Mouse (Mus musculus) lung, embryonic 14.5 days (tissue): ENCODE measurements around the gene Hdac7. TPM values are rescaled to one million over a fixed set of nuclear protein-coding genes. Genes with fewer than 3 reads are reported as not detected.

Source experiments
- ATAC-seq: fragments of 200-750 bp; cut with Nextera tagmentation; 2 replicates; pipeline ENCODE4 v1.8.0; 2017; ENCODE audit warnings: mild to moderate bottlenecking, moderate TSS enrichment, moderate library complexity; ENCODE audit not compliant: insufficient read depth
- DNase-seq: peaks from one replicate; pipeline ENCODE4 v3.0.0-alpha.2; 2015
- H3K27ac ChIP-seq: fragments of 300-500 bp; sonication (generic); 2 replicates; pipeline ENCODE4 v1.5.1; 2014; ENCODE audit warnings: low read depth, mild to moderate bottlenecking, moderate library complexity
- H3K27me3 ChIP-seq: fragments of 300-500 bp; sonication (generic); 2 replicates; pipeline ENCODE4 v1.6.1; 2014; ENCODE audit warnings: low read length, control low read depth; ENCODE audit not compliant: insufficient read depth
- H3K36me3 ChIP-seq: fragments of 300-500 bp; sonication (generic); 2 replicates; pipeline ENCODE4 v1.6.1; 2014; ENCODE audit warnings: control low read depth; ENCODE audit not compliant: insufficient read depth
- H3K4me1 ChIP-seq: fragments of 300-500 bp; sonication (generic); 2 replicates; pipeline ENCODE4 v1.6.1; 2014; ENCODE audit warnings: antibody characterized with exemption, control low read depth; ENCODE audit not compliant: insufficient read depth
- H3K4me2 ChIP-seq: fragments of 300-500 bp; sonication (generic); 2 replicates; pipeline ENCODE4 v1.6.1; 2014; ENCODE audit warnings: mild to moderate bottlenecking
- H3K4me3 ChIP-seq: fragments of 300-500 bp; sonication (generic); 2 replicates; pipeline ENCODE4 v1.5.1; 2014; ENCODE audit warnings: low read depth, low read length
- H3K9ac ChIP-seq: fragments of 300-500 bp; sonication (generic); 2 replicates; pipeline ENCODE4 v1.6.1; 2014
- H3K9me3 ChIP-seq: fragments of 300-500 bp; sonication (generic); 2 replicates; pipeline ENCODE4 v1.6.1; 2016; ENCODE audit warnings: low read depth, low read length, control low read depth
- CTCF ChIP-seq: IDR thresholded peaks from 2 replicates; pipeline ENCODE4 v1.5.1; 2016; ENCODE audit warnings: antibody characterized with exemption, low read depth
- WGBS: fragments of 180-500 bp; shearing (Covaris S2); extraction: QIAGEN DNeasy Blood & Tissue Kit; methylation state at CpG from one replicate; pipeline ENCODE4 v1.1.7; 2014; 5-methylcytosine and 5-hydroxymethylcytosine counted together
- polyA plus RNA-seq: library from polyadenylated mRNA; unstranded; fragments of >200 nt; fragmentation: Nextera tagmentation; extraction: Ambion mirVana; gene quantifications from 2 replicates; pipeline ENCODE4 v1.2.1, GENCODE M21; 2014

The Hdac7 gene
- polyA plus RNA-seq, 1 experiment from 2014 or later = 51.2 TPM

GRCm38 (mm10) chr15:97789761-97790505, 54.4 kb downstream of the Hdac7 start:
- Histone ChIP-seq H3K27ac (no peak overlapping the region), H3K4me3 (no peak overlapping the region), H3K36me3 (peaks cover 44% of the 10 kb centered on the region), H3K4me2 (no peak overlapping the region), H3K27me3 (0 out of 2 replicates have a peak, but pooled peaks cover under 1% of the 10 kb centered on the region), H3K4me1 (peaks cover 4% of the 10 kb centered on the region; the same call in 1 of the 2 replicates), H3K9me3 (no peaks in the 10 kb centered on the region), H3K9ac (no peak overlapping the region)
- ATAC-seq (0 out of 2 replicates have a peak, but pooled peaks have one; percentile 9), DNase-seq (peak; percentile 79)
- WGBS = 51% methylated on average over 20 of the region's 20 CpGs
- peak; percentile 89 for TF ChIP-seq CTCF

GRCm38 (mm10) chr15:97788821-97789220, 55.5 kb downstream of the Hdac7 start:
- Histone ChIP-seq H3K36me3 (peaks cover 33% of the 10 kb centered on the region), H3K4me3 (no peak overlapping the region), H3K9ac (no peak overlapping the region), H3K4me2 (no peak overlapping the region), H3K9me3 (no peaks in the 10 kb centered on the region), H3K27ac (no peak overlapping the region), H3K27me3 (0 out of 2 replicates have a peak, but pooled peaks cover 3% of the 10 kb centered on the region), H3K4me1 (peaks cover 6% of the 10 kb centered on the region; the same call in 1 of the 2 replicates)
- no peak for ATAC-seq
- WGBS = 54% methylated on average over 6 of the region's 6 CpGs
- no peak for TF ChIP-seq CTCF
- DNase-seq = peak; percentile 27

GRCm38 (mm10) chr15:97787799-97788667, 56.3 kb downstream of the Hdac7 start:
- Histone ChIP-seq H3K4me1 (peaks cover 6% of the 10 kb centered on the region; the same call in 1 of the 2 replicates), H3K36me3 (peaks cover 25% of the 10 kb centered on the region), H3K27me3 (0 out of 2 replicates have a peak, but pooled peaks cover 3% of the 10 kb centered on the region), H3K27ac (no peak overlapping the region), H3K9me3 (no peaks in the 10 kb centered on the region), H3K4me3 (no peak overlapping the region), H3K4me2 (no peak overlapping the region), H3K9ac (no peak overlapping the region)
- ATAC-seq (no peak), DNase-seq (no peak)
- WGBS = 66% methylated on average over 19 of the region's 19 CpGs
- TF ChIP-seq CTCF = no peak

- H3K9ac ChIP-seq = no peak overlapping the region
- TF ChIP-seq CTCF = no peak
- peaks cover 6% of the 10 kb centered on the region; the same call in 1 of the 2 replicates for H3K4me1 ChIP-seq
- no peak overlapping the region for H3K4me2 ChIP-seq
- no peak for DNase-seq
- peak overlapping the region; percentile 47; the same call in 1 of the 2 replicates for H3K27ac ChIP-seq
- no peaks in the 10 kb centered on the region for H3K9me3 ChIP-seq
- peaks cover 18% of the 10 kb centered on the region for H3K36me3 ChIP-seq
- 0 out of 2 replicates have a peak, but pooled peaks cover 3% of the 10 kb centered on the region for H3K27me3 ChIP-seq
- WGBS = 75% methylated on average over 7 of the region's 7 CpGs
- H3K4me3 ChIP-seq = no peak overlapping the region
- no peak for ATAC-seq
Observed at GRCm38 (mm10) chr15:97787148-97787798, 57.0 kb downstream of the Hdac7 start.

GRCm38 (mm10) chr15:97786412-97787112, 57.7 kb downstream of the Hdac7 start:
- no peak for TF ChIP-seq CTCF
- peak; percentile 50 for DNase-seq
- Histone ChIP-seq H3K27me3 (0 out of 2 replicates have a peak, but pooled peaks cover 3% of the 10 kb centered on the region), H3K4me2 (peak overlapping the region; percentile 7; the same call in 1 of the 2 replicates), H3K9ac (no peak overlapping the region), H3K9me3 (no peaks in the 10 kb centered on the region), H3K4me3 (no peak overlapping the region), H3K36me3 (peaks cover 10% of the 10 kb centered on the region; the same call in 1 of the 2 replicates), H3K4me1 (peaks cover 6% of the 10 kb centered on the region; the same call in 1 of the 2 replicates), H3K27ac (no peak overlapping the region; the same call in 1 of the 2 replicates)
- 60% methylated on average over 10 of the region's 10 CpGs for WGBS
- no peak for ATAC-seq
